Mouse (Mus musculus): ENCODE data around the gene Klhl30.

DNA sequence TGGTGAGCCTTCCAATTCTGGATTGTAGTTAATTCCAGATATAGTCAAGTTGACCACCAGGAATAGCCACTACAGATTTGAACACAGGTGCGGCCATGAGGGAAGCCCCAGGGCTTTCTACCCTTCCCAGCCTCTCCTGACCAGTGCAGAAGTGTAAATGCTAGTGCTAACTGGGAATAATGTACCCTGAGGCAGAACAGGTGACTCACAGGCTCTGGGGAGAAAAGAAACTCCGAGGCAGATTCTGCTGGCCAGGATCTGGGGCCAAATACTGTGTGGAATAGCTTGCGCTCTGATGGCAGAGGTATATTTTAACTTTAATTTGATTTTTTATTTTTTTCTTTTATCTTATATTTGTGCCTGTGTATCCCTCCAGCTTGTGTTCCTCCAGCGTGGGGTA is 46.2 kb upstream of the Klhl30 start:
- TF ChIP-seq CTCF (IDR thresholded peaks at IDR 0.05; ENCODE audit: borderline replicate concordance, extremely low read depth, insufficient read depth, insufficient read length): no peak
- TF ChIP-seq POLR2A (IDR thresholded peaks at IDR 0.05; ENCODE audit: borderline replicate concordance, extremely low read depth, insufficient read depth, insufficient read length, poor library complexity, severe bottlenecking): no peak
